ENCODE assay signal across 14 mouse cellular contexts in genomic region chr2:146384582-146384981, GRCm38 (mm10).
DNase-seq lines count a peak whose midpoint lies in the region; ATAC-seq and TF ChIP-seq lines count a peak whose summit lies in the region.
"Had no signal": no experiment of that assay in that cellular context is flagged by ENCODE, and none has a peak within 500 bp of the region (broad histone marks: within the 10 kb centered on the region; RNA-seq: fewer than 3 reads in every experiment).

No protein-coding gene starts in this region.

- peak; percentile 21; the same call in 1 of the 2 replicates for TF ChIP-seq CTCF in lung, postnatal 0 days (IDR thresholded peaks at IDR 0.05)

- no peak for TF ChIP-seq EP300 in lung, postnatal 0 days (IDR thresholded peaks at IDR 0.05)

- no peak overlapping the region for H3K9ac ChIP-seq in forebrain, embryonic 11.5 days (ENCODE audit: low read length)
- no peak overlapping the region for H3K9ac ChIP-seq in lung, postnatal 0 days (replicated peaks; ENCODE audit: low read depth)
- no peak overlapping the region for H3K9ac ChIP-seq in hindbrain, embryonic 13.5 days
- H3K9ac ChIP-seq: heart, embryonic 13.5 days; intestine, embryonic 15.5 days; liver, embryonic 14.5 days had no signal

- no peaks in the 10 kb centered on the region for H3K36me3 ChIP-seq in forebrain, embryonic 11.5 days (ENCODE audit: control insufficient read depth, insufficient read depth, low read length)
- no peaks in the 10 kb centered on the region for H3K36me3 ChIP-seq in forebrain, embryonic 10.5 days (replicated peaks)
- no peaks in the 10 kb centered on the region for H3K36me3 ChIP-seq in lung, postnatal 0 days (ENCODE audit: insufficient read depth, low read length)
- H3K36me3 ChIP-seq in hindbrain, embryonic 13.5 days: peaks cover 5% of the 10 kb centered on the region
- H3K36me3 ChIP-seq: intestine, embryonic 15.5 days had no signal

- no peak for DNase-seq in forebrain, embryonic 11.5 days (ENCODE audit: low spot score)
- DNase-seq in forebrain, embryonic 10.5 days (ENCODE audit: extremely low spot score, low spot score): no peak
- no peak for DNase-seq in lung, postnatal 0 days (ENCODE audit: low spot score)
- DNase-seq in lung, postnatal 4 days: no peak
- peak; percentile 47 for DNase-seq in brain, adult 2 months (ENCODE audit: low read depth, low spot score)
- DNase-seq in retina, embryonic 14.5 days (ENCODE audit: low spot score): peak; percentile 66
- no peak for DNase-seq in testis, postnatal 10 days (ENCODE audit: low spot score)
- DNase-seq: adrenal gland, postnatal 14 days; layer of hippocampus, postnatal 36 days; right cerebral cortex, adult 18-20 months had no signal

- WGBS in forebrain, embryonic 11.5 days: 29% methylated on average over 1 of the region's 1 CpGs
- 31% methylated on average over 1 of the region's 1 CpGs for WGBS in forebrain, embryonic 10.5 days
- 56% methylated on average over 1 of the region's 1 CpGs for WGBS in lung, postnatal 0 days
- WGBS in hindbrain, embryonic 13.5 days: 38% methylated on average over 1 of the region's 1 CpGs

- no peak overlapping the region for H3K4me3 ChIP-seq in forebrain, embryonic 11.5 days (ENCODE audit: low read depth, low read length)
- no peak overlapping the region for H3K4me3 ChIP-seq in forebrain, embryonic 10.5 days
- no peak overlapping the region for H3K4me3 ChIP-seq in lung, postnatal 0 days (ENCODE audit: low read depth, low read length)
- H3K4me3 ChIP-seq in hindbrain, embryonic 13.5 days: no peak overlapping the region
- H3K4me3 ChIP-seq: heart, embryonic 13.5 days; intestine, embryonic 15.5 days had no signal

- no peaks in the 10 kb centered on the region for H3K27me3 ChIP-seq in forebrain, embryonic 11.5 days (ENCODE audit: control insufficient read depth, insufficient read depth, low read length)
- no peaks in the 10 kb centered on the region for H3K27me3 ChIP-seq in forebrain, embryonic 10.5 days (ENCODE audit: poor library complexity, severe bottlenecking)
- H3K27me3 ChIP-seq in lung, postnatal 0 days (replicated peaks; ENCODE audit: insufficient read depth, low read length): no peaks in the 10 kb centered on the region
- H3K27me3 ChIP-seq in hindbrain, embryonic 13.5 days: no peaks in the 10 kb centered on the region
- H3K27me3 ChIP-seq: heart, embryonic 13.5 days; intestine, embryonic 15.5 days had no signal

- no peak overlapping the region for H3K27ac ChIP-seq in forebrain, embryonic 11.5 days (ENCODE audit: low read depth, low read length)
- no peak overlapping the region for H3K27ac ChIP-seq in forebrain, embryonic 10.5 days
- no peak overlapping the region for H3K27ac ChIP-seq in lung, postnatal 0 days (ENCODE audit: low read length)
- H3K27ac ChIP-seq in hindbrain, embryonic 13.5 days: no peak overlapping the region
- H3K27ac ChIP-seq: heart, embryonic 13.5 days; intestine, embryonic 15.5 days; liver, embryonic 14.5 days had no signal

- no peaks in the 10 kb centered on the region for H3K9me3 ChIP-seq in forebrain, embryonic 11.5 days (ENCODE audit: control insufficient read depth, low read length)
- H3K9me3 ChIP-seq in forebrain, embryonic 10.5 days: no peaks in the 10 kb centered on the region
- H3K9me3 ChIP-seq in lung, postnatal 0 days (ENCODE audit: low read length): no peaks in the 10 kb centered on the region
- H3K9me3 ChIP-seq in hindbrain, embryonic 13.5 days: no peaks in the 10 kb centered on the region
- H3K9me3 ChIP-seq: heart, embryonic 13.5 days; intestine, embryonic 15.5 days had no signal

- ATAC-seq in forebrain, embryonic 11.5 days (replicated peaks; ENCODE audit: low FRiP score): 0 out of 2 replicates have a peak, but pooled peaks have one; percentile 65
- no peak for ATAC-seq in lung, postnatal 0 days
- no peak for ATAC-seq in hindbrain, embryonic 13.5 days (ENCODE audit: low FRiP score)
- ATAC-seq: intestine, embryonic 15.5 days had no signal

- no peak overlapping the region for H3K4me2 ChIP-seq in forebrain, embryonic 11.5 days (ENCODE audit: low read depth, low read length, severe bottlenecking)
- no peak overlapping the region for H3K4me2 ChIP-seq in lung, postnatal 0 days (replicated peaks; ENCODE audit: low read depth, low read length)
- no peak overlapping the region for H3K4me2 ChIP-seq in hindbrain, embryonic 13.5 days
- H3K4me2 ChIP-seq: heart, embryonic 13.5 days; intestine, embryonic 15.5 days had no signal

- H3K4me1 ChIP-seq in forebrain, embryonic 11.5 days (replicated peaks; ENCODE audit: control insufficient read depth, insufficient read depth, low read length): no peaks in the 10 kb centered on the region
- H3K4me1 ChIP-seq in forebrain, embryonic 10.5 days: no peaks in the 10 kb centered on the region
- no peaks in the 10 kb centered on the region for H3K4me1 ChIP-seq in lung, postnatal 0 days (ENCODE audit: insufficient read depth, low read depth, low read length)
- no peaks in the 10 kb centered on the region for H3K4me1 ChIP-seq in hindbrain, embryonic 13.5 days (replicated peaks)
- H3K4me1 ChIP-seq: intestine, embryonic 15.5 days had no signal

Comparison
In these comparisons a context has a peak if more than half of its experiments do, and no peak if none do; other contexts are left out.
1. DNase-seq: peak in brain, adult 2 months (single experiment) and retina, embryonic 14.5 days (single experiment); none in forebrain, embryonic 11.5 days (single experiment), forebrain, embryonic 10.5 days (single experiment), lung, postnatal 0 days (single experiment), lung, postnatal 4 days (0 of 2) and testis, postnatal 10 days (single experiment).